Mouse (Mus musculus) limb, embryonic 14.5 days (tissue): Measurements from ENCODE around the gene Olfr168. TPM values are rescaled to one million over a fixed set of nuclear protein-coding genes. Genes with fewer than 3 reads are reported as not detected.
"Not testable (repeated sequence)": the region's sequence is repeated elsewhere in the genome, so short reads cannot be mapped to it uniquely, and the experiment has no call there.

Experiments used
- ATAC-seq: fragments of 200-750 bp; cut with Nextera tagmentation; 2 replicates; pipeline ENCODE4 v1.8.0; 2017; ENCODE audit warnings: low read depth, moderate number of reproducible peaks, moderate TSS enrichment; ENCODE audit not compliant: low FRiP score
- DNase-seq: peaks from one replicate; pipeline ENCODE4 v3.0.0-alpha.2; 2015; ENCODE audit warnings: low spot score
- H3K27ac ChIP-seq: fragments of 300-500 bp; sonication (generic); replicated peaks from 2 replicates; pipeline ENCODE4 v1.5.1; 2014; ENCODE audit warnings: low read depth, mild to moderate bottlenecking, low read length, moderate library complexity, mixed read lengths
- H3K27me3 ChIP-seq: fragments of 300-500 bp; sonication (generic); 2 replicates; pipeline ENCODE4 v1.6.1; 2014; ENCODE audit warnings: low read length, mixed read lengths; ENCODE audit not compliant: control insufficient read depth, insufficient read depth
- H3K36me3 ChIP-seq: fragments of 300-500 bp; sonication (generic); 2 replicates; pipeline ENCODE4 v1.6.1; 2014; ENCODE audit warnings: mild to moderate bottlenecking, low read length, moderate library complexity, mixed read lengths; ENCODE audit not compliant: control insufficient read depth, insufficient read depth
- H3K4me1 ChIP-seq: fragments of 300-500 bp; sonication (generic); 2 replicates; pipeline ENCODE4 v1.6.1; 2014; ENCODE audit warnings: antibody characterized with exemption, low read length, mixed read lengths; ENCODE audit not compliant: control insufficient read depth, insufficient read depth
- H3K4me2 ChIP-seq: fragments of 300-500 bp; sonication (generic); replicated peaks from 2 replicates; pipeline ENCODE4 v1.6.1; 2014; ENCODE audit warnings: low read depth, mild to moderate bottlenecking, low read length, moderate library complexity; ENCODE audit not compliant: severe bottlenecking
- H3K4me3 ChIP-seq: fragments of 300-500 bp; sonication (generic); replicated peaks from 2 replicates; pipeline ENCODE4 v1.5.1; 2014; ENCODE audit warnings: low read length
- H3K9ac ChIP-seq: fragments of 300-500 bp; sonication (generic); 2 replicates; pipeline ENCODE4 v1.6.1; 2014; ENCODE audit warnings: mild to moderate bottlenecking, low read depth, low read length, moderate library complexity; ENCODE audit not compliant: severe bottlenecking
- H3K9me3 ChIP-seq: fragments of 300-500 bp; sonication (generic); 2 replicates; pipeline ENCODE4 v1.6.1; 2016; ENCODE audit warnings: low read length; ENCODE audit not compliant: control insufficient read depth
- POLR2A ChIP-seq: fragments of 200-500 bp; IDR thresholded peaks from 2 replicates; pipeline ENCODE4 v1.8.0; 2012; ENCODE audit warnings: inconsistent platforms, mild to moderate bottlenecking, moderate library complexity, borderline replicate concordance; ENCODE audit not compliant: insufficient read depth, insufficient read length; ENCODE audit errors: extremely low read depth
- WGBS: fragments of 180-500 bp; shearing (Covaris S2); extraction: QIAGEN DNeasy Blood & Tissue Kit; methylation state at CpG from one replicate; pipeline ENCODE4 v1.1.7; 2014; 5-methylcytosine and 5-hydroxymethylcytosine counted together
- polyA plus RNA-seq, 2 experiments: library from polyadenylated mRNA; depleted of rRNA in 1 of 2; stranded (reverse) in 1 of 2; unstranded in 1 of 2; fragments of >200 nt; fragmentation: Nextera tagmentation in 1 of 2; extraction: Ambion mirVana in 1 of 2; gene quantifications; 2 replicates each; pipeline versions ENCODE4 v1.2.1 to v1.2.3; 2012 to 2014

Olfr168 gene
- not detected in 2 replicates for polyA plus RNA-seq (2012; rRNA removed)
- polyA plus RNA-seq (2014; fragmentation: Nextera tagmentation; extraction: Ambion mirVana), result not detected in 2 replicates

DNA sequence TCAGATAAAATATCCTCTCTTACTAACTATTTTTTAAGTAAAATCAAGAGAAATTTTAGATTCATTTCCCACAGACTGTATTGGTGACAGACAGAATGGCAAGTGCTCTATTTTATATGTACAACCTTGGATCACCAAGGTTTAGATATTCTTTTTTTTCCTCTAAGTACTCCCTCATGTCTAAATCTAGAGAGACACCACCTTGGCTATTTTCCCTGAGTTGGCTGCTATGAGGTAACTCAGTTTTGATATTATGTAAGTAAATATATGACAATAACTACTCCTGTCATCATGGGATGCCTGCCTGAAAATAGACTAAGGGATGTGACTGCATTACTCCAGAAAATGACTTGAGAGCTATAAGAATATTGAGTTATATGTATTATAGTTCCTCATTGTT, at the start of gene Olfr168:
Gene Olfr168 (minus strand): TSS at position 101 of the 400 bp plus-strand sequence.
- H3K9me3 ChIP-seq, result no peaks in the 10 kb centered on the region
- no peaks in the 10 kb centered on the region for H3K4me1 ChIP-seq
- ATAC-seq, result no peak
- no peaks in the 10 kb centered on the region for H3K27me3 ChIP-seq
- no peaks in the 10 kb centered on the region for H3K36me3 ChIP-seq
- no peak for DNase-seq
- no peak within 1 kb of the TSS for H3K4me3 ChIP-seq
- no peak within 1 kb of the TSS for H3K4me2 ChIP-seq
- H3K27ac ChIP-seq, result no peak within 1 kb of the TSS
- no peak within 1 kb of the TSS for H3K9ac ChIP-seq
- no peak for TF ChIP-seq POLR2A

DNA sequence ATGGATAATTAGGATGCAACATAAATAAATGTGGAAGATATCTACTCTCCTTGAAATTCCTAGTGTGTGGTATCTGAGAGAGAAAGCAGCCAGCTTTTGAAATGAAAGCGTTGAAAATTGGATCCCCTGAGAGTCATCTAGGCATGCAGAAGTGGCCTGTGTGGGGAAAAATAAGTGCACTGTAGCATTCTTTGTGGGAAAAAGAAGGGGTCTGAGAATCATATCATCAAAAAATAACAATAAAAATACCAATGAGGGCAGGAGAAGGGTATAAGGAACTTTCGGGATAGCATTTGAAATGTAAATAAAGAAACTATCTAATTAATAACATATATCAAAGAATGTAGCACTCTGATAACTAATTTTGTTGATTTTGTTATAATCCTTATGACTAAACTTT, 36.4 kb upstream of the Olfr168 start, which contains the start of gene Olfr169:
Gene Olfr169 (minus strand): TSS at position 101 of the 400 bp plus-strand sequence.
- WGBS, result 79% methylated on average over 2 of the region's 2 CpGs
- H3K4me3 ChIP-seq, DNase-seq, H3K27me3 ChIP-seq, H3K36me3 ChIP-seq, H3K4me2 ChIP-seq, H3K9ac ChIP-seq, H3K27ac ChIP-seq, H3K9me3 ChIP-seq, H3K4me1 ChIP-seq, ATAC-seq: not testable (repeated sequence)

DNA sequence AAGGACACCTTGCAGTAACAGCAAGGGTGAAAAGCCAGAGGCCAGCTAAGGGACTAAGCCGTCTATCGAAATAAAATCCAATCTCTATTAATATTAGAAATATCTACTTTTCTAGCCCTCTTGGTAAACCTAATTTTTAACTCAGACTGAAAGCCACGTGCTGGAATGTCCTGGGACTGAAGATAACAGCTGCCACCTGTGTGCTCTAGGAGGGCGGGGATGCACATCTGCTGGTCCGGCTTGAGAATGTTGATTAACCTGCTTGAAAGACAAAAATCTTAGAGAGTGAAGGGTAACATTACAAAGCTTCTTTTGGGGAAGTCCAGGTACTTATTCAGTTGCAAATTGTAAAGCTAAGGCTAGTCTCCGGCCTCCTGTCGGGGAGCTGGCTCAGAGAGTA, 18.1 kb upstream of the Olfr168 start:
- DNase-seq, H3K27ac ChIP-seq, H3K4me2 ChIP-seq, H3K9me3 ChIP-seq, H3K4me3 ChIP-seq, H3K9ac ChIP-seq, H3K27me3 ChIP-seq, ATAC-seq, H3K36me3 ChIP-seq, H3K4me1 ChIP-seq: not testable (repeated sequence)
- WGBS, result 80% methylated on average over 7 of the region's 7 CpGs

DNA sequence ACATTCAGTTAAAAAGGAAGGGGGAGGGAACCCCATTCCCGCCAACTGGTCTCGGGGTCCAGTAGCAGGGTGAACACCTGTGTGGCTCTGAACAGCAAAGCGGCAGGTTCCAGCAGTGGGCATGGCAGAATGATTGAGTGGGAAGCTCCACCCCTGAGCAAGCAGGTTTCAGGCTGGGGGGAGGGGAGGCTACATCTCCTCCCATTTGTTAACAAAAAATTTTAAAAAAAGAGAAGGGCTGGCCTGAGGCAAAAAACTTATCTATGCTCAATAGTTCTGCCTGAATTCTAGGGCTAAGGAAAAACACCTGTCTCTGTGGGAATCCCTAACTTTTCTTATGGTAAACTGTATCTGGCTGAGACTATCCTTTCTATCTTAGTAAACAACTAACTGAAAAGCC, 16.9 kb upstream of the Olfr168 start:
- 78% methylated on average over 3 of the region's 3 CpGs for WGBS
- not testable (repeated sequence) for H3K4me1 ChIP-seq, H3K4me2 ChIP-seq, H3K9me3 ChIP-seq, H3K27me3 ChIP-seq, H3K9ac ChIP-seq, H3K36me3 ChIP-seq, H3K27ac ChIP-seq, ATAC-seq, H3K4me3 ChIP-seq, DNase-seq

DNA sequence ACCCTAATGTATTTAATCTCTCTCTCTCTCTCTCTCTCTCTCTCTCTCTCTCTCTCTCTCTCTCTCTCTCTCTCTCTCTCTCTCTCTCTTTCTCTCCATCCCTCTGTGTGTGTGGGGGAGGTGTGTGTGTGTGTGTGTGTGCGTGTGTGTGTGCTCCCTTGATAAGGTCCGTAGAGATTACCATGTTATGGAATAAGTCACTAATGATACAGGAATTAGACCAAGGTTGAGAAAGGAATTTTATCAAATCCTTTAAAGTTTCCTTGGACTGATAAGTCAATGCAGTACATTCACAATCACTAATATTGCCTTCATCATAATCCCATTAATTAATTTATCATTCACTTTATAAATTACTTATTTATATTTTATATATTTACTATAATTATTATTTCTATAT, 13.2 kb downstream of the Olfr168 start, which contains the start of gene Olfr167:
Gene Olfr167 (minus strand): TSS at position 101 of the 400 bp plus-strand sequence.
- no peaks in the 10 kb centered on the region for H3K36me3 ChIP-seq
- H3K27ac ChIP-seq, result no peak within 1 kb of the TSS
- WGBS, result 79% methylated on average over 2 of the region's 2 CpGs
- H3K9me3 ChIP-seq, result no peaks in the 10 kb centered on the region
- H3K4me3 ChIP-seq, result no peak within 1 kb of the TSS
- ATAC-seq, result no peak
- H3K4me2 ChIP-seq, result no peak within 1 kb of the TSS
- H3K4me1 ChIP-seq, result no peaks in the 10 kb centered on the region
- no peak for DNase-seq
- H3K27me3 ChIP-seq, result no peaks in the 10 kb centered on the region
- no peak within 1 kb of the TSS for H3K9ac ChIP-seq
- no peak for TF ChIP-seq POLR2A

DNA sequence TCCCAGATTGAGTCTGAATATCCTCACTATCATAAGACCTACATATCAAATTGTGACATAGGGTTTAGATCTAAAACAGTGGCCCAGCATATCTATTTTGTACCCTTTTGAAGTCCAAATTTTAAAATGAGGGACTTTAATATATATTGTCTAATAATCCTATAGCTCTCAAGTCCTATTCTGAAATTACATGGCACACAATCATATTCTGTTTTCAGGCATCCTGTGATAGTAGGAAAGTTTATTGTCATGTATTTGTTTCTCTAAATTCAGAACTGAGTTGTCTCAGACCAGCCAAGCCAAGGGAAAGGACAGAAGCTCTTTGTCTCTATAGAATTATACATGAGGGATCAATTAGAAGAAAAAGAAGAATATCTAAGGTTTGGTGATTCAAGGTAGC, 52.0 kb downstream of the Olfr168 start, which contains the start of gene Olfr166:
Gene Olfr166 (plus strand): TSS at position 301 of the 400 bp plus-strand sequence.
- DNase-seq (no peak), ATAC-seq (no peak)
- no peak within 1 kb of the TSS for H3K27ac ChIP-seq
- H3K4me1 ChIP-seq, result no peaks in the 10 kb centered on the region
- 0 out of 2 replicates have a peak, but pooled peaks cover 4% of the 10 kb centered on the region for H3K9me3 ChIP-seq
- H3K36me3 ChIP-seq, result no peaks in the 10 kb centered on the region
- no peak for TF ChIP-seq POLR2A
- H3K27me3 ChIP-seq, result no peaks in the 10 kb centered on the region
- no peak within 1 kb of the TSS for H3K9ac ChIP-seq
- no peak within 1 kb of the TSS for H3K4me2 ChIP-seq
- no peak within 1 kb of the TSS for H3K4me3 ChIP-seq

Other genes starting within 250 kb of the Olfr168 start
- gene Olfr164, start 221.5 kb downstream of the Olfr168 start, polyA plus RNA-seq (2012; rRNA removed), result not detected in 2 replicates
- not detected in 2 replicates for gene Olfr164, start 221.5 kb downstream of the Olfr168 start, polyA plus RNA-seq (2014; fragmentation: Nextera tagmentation; extraction: Ambion mirVana)
- gene Olfr165, start 112.4 kb downstream of the Olfr168 start, polyA plus RNA-seq (2012; rRNA removed), result not detected in 2 replicates
- not detected in 2 replicates for gene Olfr165, start 112.4 kb downstream of the Olfr168 start, polyA plus RNA-seq (2014; fragmentation: Nextera tagmentation; extraction: Ambion mirVana)
- not detected in 2 replicates for gene Olfr166, start 51.9 kb downstream of the Olfr168 start, polyA plus RNA-seq (2012; rRNA removed)
- gene Olfr166, start 51.9 kb downstream of the Olfr168 start, polyA plus RNA-seq (2014; fragmentation: Nextera tagmentation; extraction: Ambion mirVana), result not detected in 2 replicates
- gene Olfr167, start 13.3 kb downstream of the Olfr168 start, polyA plus RNA-seq (2012; rRNA removed), result not detected in 2 replicates
- not detected in 2 replicates for gene Olfr167, start 13.3 kb downstream of the Olfr168 start, polyA plus RNA-seq (2014; fragmentation: Nextera tagmentation; extraction: Ambion mirVana)
- not detected in 2 replicates for gene Olfr169, start 36.3 kb upstream of the Olfr168 start, polyA plus RNA-seq (2012; rRNA removed)
- gene Olfr169, start 36.3 kb upstream of the Olfr168 start, polyA plus RNA-seq (2014; fragmentation: Nextera tagmentation; extraction: Ambion mirVana), result not detected in 2 replicates
- gene Olfr170, start 76.3 kb upstream of the Olfr168 start, polyA plus RNA-seq (2012; rRNA removed), result not detected in 2 replicates
- not detected in 2 replicates for gene Olfr170, start 76.3 kb upstream of the Olfr168 start, polyA plus RNA-seq (2014; fragmentation: Nextera tagmentation; extraction: Ambion mirVana)
- not detected in 2 replicates for gene Olfr171, start 94.4 kb upstream of the Olfr168 start, polyA plus RNA-seq (2012; rRNA removed)
- not detected in 2 replicates for gene Olfr171, start 94.4 kb upstream of the Olfr168 start, polyA plus RNA-seq (2014; fragmentation: Nextera tagmentation; extraction: Ambion mirVana)
- gene Lamp3, start 170.8 kb upstream of the Olfr168 start, polyA plus RNA-seq (2012; rRNA removed), result not detected in 2 replicates
- 0.07 TPM in 1 of 2 replicates, not detected in the other for gene Lamp3, start 170.8 kb upstream of the Olfr168 start, polyA plus RNA-seq (2014; fragmentation: Nextera tagmentation; extraction: Ambion mirVana)
- gene B3gnt5, start 224.7 kb upstream of the Olfr168 start, polyA plus RNA-seq (2012; rRNA removed), result 8.6 and 8.8 TPM in 2 replicates
- 21.2 and 22.5 TPM in 2 replicates for gene B3gnt5, start 224.7 kb upstream of the Olfr168 start, polyA plus RNA-seq (2014; fragmentation: Nextera tagmentation; extraction: Ambion mirVana)